Mouse (Mus musculus): ENCODE measurements at regions not wholly inside any gene's neighbourhood (a gene's known extent, or its start where the extent isn't known, plus 50 kb on each side); places are given as distances from the start of the nearest gene placed in this dataset.

GRCm38 (mm10) chr16:86524135-86524534 lies 622.5 kb upstream of the Adamts5 start:
- no peak for DNase-seq (ENCODE audit: low read depth)

- DNase-seq (ENCODE audit: low read depth): no peak
Observed at GRCm38 (mm10) chr16:86516935-86517334, 615.3 kb upstream of the Adamts5 start.

- no peak for DNase-seq (ENCODE audit: low read depth)
Observed at GRCm38 (mm10) chr16:86516144-86516543, 614.5 kb upstream of the Adamts5 start.

- DNase-seq (ENCODE audit: low read depth): no peak
Observed at GRCm38 (mm10) chr16:86501074-86501952, 599.7 kb upstream of the Adamts5 start.

GRCm38 (mm10) chr16:86475145-86475544 lies 573.5 kb upstream of the Adamts5 start:
- no peak for DNase-seq (ENCODE audit: low read depth)

- no peak for DNase-seq (ENCODE audit: low read depth)
Observed at GRCm38 (mm10) chr16:86473059-86473740, 571.6 kb upstream of the Adamts5 start.

GRCm38 (mm10) chr16:86461073-86461472 lies 559.4 kb upstream of the Adamts5 start:
- no peak for DNase-seq (ENCODE audit: low read depth)

- DNase-seq (ENCODE audit: low read depth): no peak
Observed at GRCm38 (mm10) chr16:86456649-86457048, 555.0 kb upstream of the Adamts5 start.

- DNase-seq (ENCODE audit: low read depth): no peak
Observed at GRCm38 (mm10) chr16:86454810-86455209, 553.2 kb upstream of the Adamts5 start.

GRCm38 (mm10) chr16:86454031-86454430 lies 552.4 kb upstream of the Adamts5 start:
- DNase-seq (ENCODE audit: low read depth): no peak

- DNase-seq (ENCODE audit: low read depth): no peak
Observed at GRCm38 (mm10) chr16:86448478-86449160, 547.0 kb upstream of the Adamts5 start.

- peak; percentile 6 for DNase-seq (ENCODE audit: low read depth)
Observed at GRCm38 (mm10) chr16:86419458-86419857, 517.8 kb upstream of the Adamts5 start.

GRCm38 (mm10) chr16:86404309-86404708 lies 502.7 kb upstream of the Adamts5 start:
- no peak for DNase-seq (ENCODE audit: low read depth)

GRCm38 (mm10) chr16:86401381-86401780 lies 499.8 kb upstream of the Adamts5 start:
- no peak for DNase-seq (ENCODE audit: low read depth)

GRCm38 (mm10) chr16:86399288-86399687 lies 497.7 kb upstream of the Adamts5 start:
- no peak for DNase-seq (ENCODE audit: low read depth)

GRCm38 (mm10) chr16:86397521-86397920 lies 495.9 kb upstream of the Adamts5 start:
- DNase-seq (ENCODE audit: low read depth): no peak

- DNase-seq (ENCODE audit: low read depth): no peak
Observed at GRCm38 (mm10) chr16:86389063-86389723, 487.6 kb upstream of the Adamts5 start.

- no peak for DNase-seq (ENCODE audit: low read depth)
Observed at GRCm38 (mm10) chr16:86388128-86388527, 486.5 kb upstream of the Adamts5 start.

GRCm38 (mm10) chr16:86377991-86378390 lies 476.4 kb upstream of the Adamts5 start:
- DNase-seq (ENCODE audit: low read depth): no peak

- no peak for DNase-seq (ENCODE audit: low read depth)
Observed at GRCm38 (mm10) chr16:86371652-86372051, 470.0 kb upstream of the Adamts5 start.

GRCm38 (mm10) chr16:86368449-86368848 lies 466.8 kb upstream of the Adamts5 start:
- DNase-seq (ENCODE audit: low read depth): no peak

GRCm38 (mm10) chr16:86366197-86366596 lies 464.6 kb upstream of the Adamts5 start:
- no peak for DNase-seq (ENCODE audit: low read depth)
